Mouse (Mus musculus): ENCODE measurements at regions not wholly inside any gene's neighbourhood (a gene's known extent, or its start where the extent isn't known, plus 50 kb on each side); places are given as distances from the start of the nearest gene placed in this dataset.

- Histone ChIP-seq H3K27me3 (ENCODE audit: control insufficient read depth, insufficient read depth, low read length) (no peaks in the 10 kb centered on the region), H3K36me3 (ENCODE audit: control insufficient read depth, insufficient read depth, low read length) (no peaks in the 10 kb centered on the region), H3K27ac (replicated peaks; ENCODE audit: low read depth, low read length) (no peak overlapping the region), H3K9ac (ENCODE audit: low read depth, low read length, severe bottlenecking) (no peak overlapping the region), H3K4me2 (replicated peaks; ENCODE audit: low read depth, low read length, severe bottlenecking) (no peak overlapping the region), H3K9me3 (ENCODE audit: control insufficient read depth, low read length) (no peaks in the 10 kb centered on the region), H3K4me3 (replicated peaks; ENCODE audit: low read length) (no peak overlapping the region), H3K4me1 (ENCODE audit: control insufficient read depth, insufficient read depth, low read length) (no peaks in the 10 kb centered on the region)
- WGBS: 74% methylated on average over 2 of the region's 2 CpGs
- DNase-seq (ENCODE audit: low spot score): no peak
- no peak for ATAC-seq (ENCODE audit: low FRiP score, low read depth)
- no peak for TF ChIP-seq POLR2A (IDR thresholded peaks at IDR 0.05; ENCODE audit: borderline replicate concordance, extremely low read depth, insufficient read depth, insufficient read length)
These were observed 372.0 kb downstream of the Pdha2 start for GRCm38 (mm10) chr3:140840197-140840596.

DNA sequence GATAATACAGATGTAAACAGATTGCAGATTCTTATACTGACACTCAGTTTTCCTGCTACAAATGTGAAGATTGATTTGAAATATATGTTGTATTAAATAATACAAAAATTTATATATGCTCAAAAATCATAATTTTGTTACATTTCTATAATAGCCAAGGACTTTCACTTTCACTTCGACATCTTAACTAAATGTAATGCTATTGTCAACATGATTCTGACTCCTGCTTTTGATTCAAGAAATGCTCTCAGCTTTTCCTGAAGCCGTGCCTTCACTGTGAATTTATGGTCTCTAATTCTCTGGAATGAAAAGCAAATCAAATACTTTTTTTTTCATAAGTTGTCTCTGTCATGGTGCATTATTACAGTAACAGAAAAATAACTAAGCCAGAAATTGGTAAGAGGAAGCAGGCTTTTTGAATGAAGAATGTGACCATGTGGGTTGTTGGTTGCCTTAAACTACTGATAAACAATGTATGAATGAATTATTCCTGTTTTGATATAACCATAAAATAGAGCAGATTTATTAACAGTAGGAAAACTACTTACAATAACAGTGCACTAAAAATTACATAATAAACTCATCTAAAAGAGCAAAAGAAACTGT lies 374.1 kb downstream of the Pdha2 start:
- no peaks in the 10 kb centered on the region for H3K9me3 ChIP-seq (ENCODE audit: control insufficient read depth, low read length)
- no peak overlapping the region for H3K4me2 ChIP-seq (replicated peaks; ENCODE audit: low read depth, low read length, severe bottlenecking)
- no peak overlapping the region for H3K4me3 ChIP-seq (replicated peaks; ENCODE audit: low read length)
- DNase-seq (ENCODE audit: low spot score): no peak
- WGBS: 65% methylated on average over 2 of the region's 2 CpGs
- H3K4me1 ChIP-seq (ENCODE audit: control insufficient read depth, insufficient read depth, low read length): no peaks in the 10 kb centered on the region
- TF ChIP-seq POLR2A (IDR thresholded peaks at IDR 0.05; ENCODE audit: borderline replicate concordance, extremely low read depth, insufficient read depth, insufficient read length): no peak
- no peaks in the 10 kb centered on the region for H3K27me3 ChIP-seq (ENCODE audit: control insufficient read depth, insufficient read depth, low read length)
- ATAC-seq (ENCODE audit: low FRiP score, low read depth): no peak
- no peaks in the 10 kb centered on the region for H3K36me3 ChIP-seq (ENCODE audit: control insufficient read depth, insufficient read depth, low read length)
- no peak overlapping the region for H3K9ac ChIP-seq (ENCODE audit: low read depth, low read length, severe bottlenecking)
- no peak overlapping the region for H3K27ac ChIP-seq (replicated peaks; ENCODE audit: low read depth, low read length)

GRCm38 (mm10) chr3:140821266-140821665 lies 390.9 kb downstream of the Pdha2 start:
- Histone ChIP-seq H3K9me3 (ENCODE audit: control insufficient read depth, low read length) (no peaks in the 10 kb centered on the region), H3K4me2 (replicated peaks; ENCODE audit: low read depth, low read length, severe bottlenecking) (no peak overlapping the region), H3K36me3 (ENCODE audit: control insufficient read depth, insufficient read depth, low read length) (no peaks in the 10 kb centered on the region), H3K4me1 (ENCODE audit: control insufficient read depth, insufficient read depth, low read length) (no peaks in the 10 kb centered on the region), H3K27me3 (ENCODE audit: control insufficient read depth, insufficient read depth, low read length) (no peaks in the 10 kb centered on the region), H3K27ac (replicated peaks; ENCODE audit: low read depth, low read length) (no peak overlapping the region), H3K9ac (ENCODE audit: low read depth, low read length, severe bottlenecking) (no peak overlapping the region), H3K4me3 (replicated peaks; ENCODE audit: low read length) (no peak overlapping the region)
- no peak for TF ChIP-seq POLR2A (IDR thresholded peaks at IDR 0.05; ENCODE audit: borderline replicate concordance, extremely low read depth, insufficient read depth, insufficient read length)
- DNase-seq (ENCODE audit: low spot score) (no peak), ATAC-seq (ENCODE audit: low FRiP score, low read depth) (no peak)

- Histone ChIP-seq H3K36me3 (ENCODE audit: control insufficient read depth, insufficient read depth, low read length) (no peaks in the 10 kb centered on the region), H3K9me3 (ENCODE audit: control insufficient read depth, low read length) (no peaks in the 10 kb centered on the region), H3K9ac (ENCODE audit: low read depth, low read length, severe bottlenecking) (no peak overlapping the region), H3K4me1 (ENCODE audit: control insufficient read depth, insufficient read depth, low read length) (no peaks in the 10 kb centered on the region), H3K4me3 (replicated peaks; ENCODE audit: low read length) (no peak overlapping the region), H3K27ac (replicated peaks; ENCODE audit: low read depth, low read length) (no peak overlapping the region), H3K27me3 (ENCODE audit: control insufficient read depth, insufficient read depth, low read length) (no peaks in the 10 kb centered on the region), H3K4me2 (replicated peaks; ENCODE audit: low read depth, low read length, severe bottlenecking) (no peak overlapping the region)
- DNase-seq (ENCODE audit: low spot score) (no peak), ATAC-seq (ENCODE audit: low FRiP score, low read depth) (no peak)
- 94% methylated on average over 2 of the region's 2 CpGs for WGBS
- TF ChIP-seq POLR2A (IDR thresholded peaks at IDR 0.05; ENCODE audit: borderline replicate concordance, extremely low read depth, insufficient read depth, insufficient read length): no peak
These were observed 406.6 kb downstream of the Pdha2 start for GRCm38 (mm10) chr3:140805586-140805985.

GRCm38 (mm10) chr3:140792943-140793342 lies 419.2 kb downstream of the Pdha2 start:
- Histone ChIP-seq H3K36me3 (ENCODE audit: control insufficient read depth, insufficient read depth, low read length) (no peaks in the 10 kb centered on the region), H3K4me3 (replicated peaks; ENCODE audit: low read length) (no peak overlapping the region), H3K9me3 (ENCODE audit: control insufficient read depth, low read length) (no peaks in the 10 kb centered on the region), H3K4me1 (ENCODE audit: control insufficient read depth, insufficient read depth, low read length) (no peaks in the 10 kb centered on the region), H3K27me3 (ENCODE audit: control insufficient read depth, insufficient read depth, low read length) (no peaks in the 10 kb centered on the region), H3K4me2 (replicated peaks; ENCODE audit: low read depth, low read length, severe bottlenecking) (no peak overlapping the region), H3K27ac (replicated peaks; ENCODE audit: low read depth, low read length) (no peak overlapping the region), H3K9ac (ENCODE audit: low read depth, low read length, severe bottlenecking) (no peak overlapping the region)
- 92% methylated on average over 2 of the region's 2 CpGs for WGBS
- no peak for TF ChIP-seq POLR2A (IDR thresholded peaks at IDR 0.05; ENCODE audit: borderline replicate concordance, extremely low read depth, insufficient read depth, insufficient read length)
- ATAC-seq (ENCODE audit: low FRiP score, low read depth): no peak
- DNase-seq (ENCODE audit: low spot score): no peak

DNA sequence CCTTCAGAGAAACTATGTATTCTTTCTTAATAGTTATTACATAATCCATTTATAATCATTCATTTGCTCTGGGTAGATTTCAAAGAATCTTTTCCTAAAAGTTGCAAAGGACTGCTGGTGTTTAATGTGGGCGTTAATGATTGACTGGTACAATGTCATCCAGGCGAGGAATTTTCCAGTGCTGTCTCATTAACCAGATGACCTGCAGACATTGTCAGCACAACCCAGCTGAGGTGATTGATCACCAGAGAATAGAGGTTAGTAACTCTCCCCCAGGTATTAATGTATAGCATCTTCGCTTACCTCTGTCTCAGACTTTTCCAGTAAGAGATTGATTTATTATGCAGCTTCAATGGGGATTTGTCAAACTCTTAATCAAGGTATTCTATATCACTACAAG lies 426.5 kb downstream of the Pdha2 start:
- no peak overlapping the region for H3K27ac ChIP-seq (replicated peaks; ENCODE audit: low read depth, low read length)
- no peaks in the 10 kb centered on the region for H3K36me3 ChIP-seq (ENCODE audit: control insufficient read depth, insufficient read depth, low read length)
- H3K9me3 ChIP-seq (ENCODE audit: control insufficient read depth, low read length): no peaks in the 10 kb centered on the region
- H3K4me2 ChIP-seq (replicated peaks; ENCODE audit: low read depth, low read length, severe bottlenecking): no peak overlapping the region
- TF ChIP-seq POLR2A (IDR thresholded peaks at IDR 0.05; ENCODE audit: borderline replicate concordance, extremely low read depth, insufficient read depth, insufficient read length): no peak
- DNase-seq (ENCODE audit: low spot score): no peak
- no peak for ATAC-seq (ENCODE audit: low FRiP score, low read depth)
- no peak overlapping the region for H3K9ac ChIP-seq (ENCODE audit: low read depth, low read length, severe bottlenecking)
- H3K4me3 ChIP-seq (replicated peaks; ENCODE audit: low read length): no peak overlapping the region
- H3K4me1 ChIP-seq (ENCODE audit: control insufficient read depth, insufficient read depth, low read length): no peaks in the 10 kb centered on the region
- WGBS: 62% methylated on average over 3 of the region's 3 CpGs
- no peaks in the 10 kb centered on the region for H3K27me3 ChIP-seq (ENCODE audit: control insufficient read depth, insufficient read depth, low read length)
